Mouse (Mus musculus) MEL (cell line): ENCODE data around the gene Ccdc146. TPM values are rescaled to one million over a fixed set of nuclear protein-coding genes. Genes with fewer than 3 reads are reported as not detected.

ENCODE experiments used
- DNase-seq: peaks from one replicate; pipeline ENCODE4 v3.0.0; 2011; ENCODE audit warnings: low read depth, low spot score
- H3K27ac ChIP-seq: 2 replicates; pipeline ENCODE4 v1.5.1; 2012; ENCODE audit warnings: low read depth, mild to moderate bottlenecking, control low read depth, low read length, moderate library complexity; ENCODE audit not compliant: control insufficient read depth
- H3K27me3 ChIP-seq, 2 experiments: fragments of 150-350 bp in 1 of 2; sonication (generic) in 1 of 2; 2 replicates each; pipeline ENCODE4 v1.6.1; 2012; ENCODE audit warnings: low read length in 2 of 2, mild to moderate bottlenecking in 2 of 2, improper control_type of control experiment in 1 of 2, moderate library complexity in 1 of 2; ENCODE audit not compliant: insufficient read depth in 2 of 2, control insufficient read depth in 1 of 2
- H3K36me3 ChIP-seq, 2 experiments: 2 replicates each; pipeline ENCODE4 v1.6.1; 2012 to 2014; ENCODE audit warnings: low read length in 2 of 2, improper control_type of control experiment in 1 of 2, inconsistent platforms in 1 of 2, mild to moderate bottlenecking in 1 of 2; ENCODE audit not compliant: insufficient read depth in 2 of 2, control insufficient read depth in 1 of 2
- H3K4me1 ChIP-seq, 2 experiments: fragments of 150-350 bp in 1 of 2; sonication (generic) in 1 of 2; 2 replicates each; pipeline ENCODE4 v1.6.1; 2012; ENCODE audit warnings: low read length in 2 of 2, improper control_type of control experiment in 1 of 2, mild to moderate bottlenecking in 1 of 2; ENCODE audit not compliant: insufficient read depth in 2 of 2, control insufficient read depth in 1 of 2
- H3K4me3 ChIP-seq, 2 experiments: fragments of 150-350 bp in 1 of 2; sonication (generic) in 1 of 2; 2 replicates each; pipeline ENCODE4 v1.5.1; 2012; ENCODE audit warnings: low read depth in 2 of 2, low read length in 2 of 2, mild to moderate bottlenecking in 2 of 2, moderate library complexity in 2 of 2, control low read depth in 1 of 2, improper control_type of control experiment in 1 of 2; ENCODE audit not compliant: control insufficient read depth in 1 of 2, insufficient read depth in 1 of 2
- H3K79me2 ChIP-seq: 2 replicates; pipeline ENCODE4 v1.6.1; 2012; ENCODE audit warnings: mild to moderate bottlenecking, low read length, moderate library complexity; ENCODE audit not compliant: control insufficient read depth, poor library complexity, insufficient read depth
- H3K9ac ChIP-seq: 2 replicates; pipeline ENCODE4 v1.6.1; 2012; ENCODE audit warnings: low read depth, mild to moderate bottlenecking, control low read depth, low read length, moderate library complexity; ENCODE audit not compliant: control insufficient read depth, poor library complexity, severe bottlenecking
- H3K9me3 ChIP-seq: fragments of 150-350 bp; sonication (generic); replicated peaks from 2 replicates; pipeline ENCODE4 v1.6.1; 2012; ENCODE audit warnings: mild to moderate bottlenecking, low read length, improper control_type of control experiment, moderate library complexity; ENCODE audit not compliant: insufficient read depth
- BHLHE40 ChIP-seq: IDR thresholded peaks from 2 replicates; pipeline ENCODE4 v1.6.1; 2012; ENCODE audit warnings: low read depth, mild to moderate bottlenecking, inconsistent platforms, low read length, improper control_type of control experiment, borderline replicate concordance
- CHD1 ChIP-seq: IDR thresholded peaks from 2 replicates; pipeline ENCODE4 v1.6.1; 2012; ENCODE audit warnings: low read depth, mild to moderate bottlenecking, inconsistent platforms, low read length, improper control_type of control experiment
- CHD2 ChIP-seq: IDR thresholded peaks from 2 replicates; pipeline ENCODE4 v1.6.1; 2011; ENCODE audit warnings: low read length, improper control_type of control experiment
- CTCF ChIP-seq, 3 experiments: IDR thresholded peaks in 2 of 3; conservative IDR thresholded peaks in 1 of 3; 2 replicates each; pipeline ENCODE4 v1.5.1; 2011 to 2012; ENCODE audit warnings: low read length in 3 of 3, low read depth in 2 of 3, mild to moderate bottlenecking in 2 of 3, improper control_type of control experiment in 1 of 3, inconsistent platforms in 1 of 3, mixed read lengths in 1 of 3, moderate library complexity in 1 of 3; ENCODE audit not compliant: control insufficient read depth in 1 of 3, insufficient read depth in 1 of 3, poor library complexity in 1 of 3, severe bottlenecking in 1 of 3
- ELF1 ChIP-seq: IDR thresholded peaks from 2 replicates; pipeline ENCODE4 v1.6.1; 2014; ENCODE audit warnings: low read depth, mild to moderate bottlenecking, inconsistent platforms, low read length, improper control_type of control experiment, moderate library complexity
- EP300 ChIP-seq, 2 experiments: IDR thresholded peaks; 2 replicates each; pipeline ENCODE4 v1.6.1; 2011; ENCODE audit warnings: improper control_type of control experiment in 2 of 2, low read length in 2 of 2, low read depth in 1 of 2, mild to moderate bottlenecking in 1 of 2
- ETS1 ChIP-seq: IDR thresholded peaks from 2 replicates; pipeline ENCODE4 v1.6.1; 2012; ENCODE audit warnings: low read depth, mild to moderate bottlenecking, inconsistent platforms, low read length, improper control_type of control experiment, moderate library complexity
- GATA1 ChIP-seq: IDR thresholded peaks from 2 replicates; pipeline ENCODE4 v1.6.1; 2011; ENCODE audit warnings: low read depth, low read length, improper control_type of control experiment
- KAT2A ChIP-seq: conservative IDR thresholded peaks from 2 replicates; pipeline ENCODE4 v1.6.1; 2012; ENCODE audit warnings: low read depth, low read length, improper control_type of control experiment, inconsistent platforms
- MAZ ChIP-seq: IDR thresholded peaks from 2 replicates; pipeline ENCODE4 v1.6.1; 2012; ENCODE audit warnings: low read depth, mild to moderate bottlenecking, inconsistent platforms, low read length, improper control_type of control experiment
- MXI1 ChIP-seq: IDR thresholded peaks from 2 replicates; pipeline ENCODE4 v1.6.1; 2011; ENCODE audit warnings: mild to moderate bottlenecking, low read depth, low read length, improper control_type of control experiment
- MYB ChIP-seq: IDR thresholded peaks from 2 replicates; pipeline ENCODE4 v1.6.1; 2011; ENCODE audit warnings: mild to moderate bottlenecking, low read depth, low read length, improper control_type of control experiment
- NELFE ChIP-seq: IDR thresholded peaks from 2 replicates; pipeline ENCODE4 v1.6.1; 2011; ENCODE audit warnings: low read depth, low read length, improper control_type of control experiment
- NRF1 ChIP-seq: IDR thresholded peaks from 2 replicates; pipeline ENCODE4 v1.6.1; 2014; ENCODE audit warnings: low read depth, mild to moderate bottlenecking, inconsistent platforms, low read length, improper control_type of control experiment, moderate library complexity; ENCODE audit not compliant: poor library complexity, insufficient read depth, severe bottlenecking
- POLR2AphosphoS2 ChIP-seq: IDR thresholded peaks from 2 replicates; pipeline ENCODE4 v1.6.1; 2011; ENCODE audit warnings: low read length, improper control_type of control experiment
- POLR2AphosphoS5 ChIP-seq: IDR thresholded peaks from 2 replicates; pipeline ENCODE4 v1.6.1; 2012; ENCODE audit warnings: low read depth, borderline replicate concordance, mild to moderate bottlenecking, inconsistent platforms, low read length, moderate library complexity, mixed read lengths
- RCOR1 ChIP-seq: IDR thresholded peaks from 2 replicates; pipeline ENCODE4 v1.6.1; 2012; ENCODE audit warnings: low read depth, mild to moderate bottlenecking, inconsistent platforms, low read length, improper control_type of control experiment
- SIN3A ChIP-seq: IDR thresholded peaks from 2 replicates; pipeline ENCODE4 v1.6.1; 2012; ENCODE audit warnings: low read length, improper control_type of control experiment, inconsistent platforms
- SMC3 ChIP-seq: IDR thresholded peaks from 2 replicates; pipeline ENCODE4 v1.6.1; 2011; ENCODE audit warnings: low read depth, low read length, improper control_type of control experiment
- TAL1 ChIP-seq: IDR thresholded peaks from 2 replicates; pipeline ENCODE4 v1.6.1; 2012; ENCODE audit warnings: mild to moderate bottlenecking, inconsistent platforms, low read length, moderate library complexity, mixed read lengths
- TBP ChIP-seq: IDR thresholded peaks from 2 replicates; pipeline ENCODE4 v1.8.0; 2011; ENCODE audit warnings: low read depth, low read length, improper control_type of control experiment
- TCF12 ChIP-seq: IDR thresholded peaks from 2 replicates; pipeline ENCODE4 v1.6.1; 2014; ENCODE audit warnings: low read depth, mild to moderate bottlenecking, inconsistent platforms, low read length, improper control_type of control experiment, moderate library complexity
- UBTF ChIP-seq: IDR thresholded peaks from 2 replicates; pipeline ENCODE4 v1.6.1; 2012; ENCODE audit warnings: low read depth, mild to moderate bottlenecking, inconsistent platforms, low read length, improper control_type of control experiment, moderate library complexity, borderline replicate concordance; ENCODE audit not compliant: insufficient read depth
- USF2 ChIP-seq, 2 experiments: IDR thresholded peaks; 2 replicates each; pipeline ENCODE4 v1.6.1; 2011 to 2012; ENCODE audit warnings: improper control_type of control experiment in 2 of 2, low read length in 2 of 2, borderline replicate concordance in 1 of 2, inconsistent platforms in 1 of 2, low read depth in 1 of 2, mild to moderate bottlenecking in 1 of 2; ENCODE audit not compliant: insufficient read depth in 1 of 2
- ZNF384 ChIP-seq: IDR thresholded peaks from 2 replicates; pipeline ENCODE4 v1.6.1; 2012; ENCODE audit warnings: low read depth, mild to moderate bottlenecking, inconsistent platforms, low read length, improper control_type of control experiment
- polyA plus RNA-seq, 2 experiments: library from polyadenylated mRNA; stranded (reverse) in 1 of 2; unstranded in 1 of 2; fragments of >175 nt in 1 of 2; fragments of >200 nt in 1 of 2; gene quantifications; 2 replicates each; pipeline versions ENCODE4 v1.2.1 to v1.2.4; 2012; ENCODE audit warnings: low replicate concordance in 2 of 2, low read depth in 1 of 2; ENCODE audit not compliant: insufficient read length in 2 of 2, insufficient read depth in 1 of 2, missing spikeins in 1 of 2
- total RNA-seq: library from RNA; depleted of rRNA; stranded (reverse); fragments of 300-350 nt; gene quantifications from 2 replicates; pipeline ENCODE4 v1.2.3, GENCODE M21; 2012

Ccdc146 gene
- total and polyA plus RNA-seq, 3 experiments, result 0.35 to 0.45 TPM; not detected in 1

DNA sequence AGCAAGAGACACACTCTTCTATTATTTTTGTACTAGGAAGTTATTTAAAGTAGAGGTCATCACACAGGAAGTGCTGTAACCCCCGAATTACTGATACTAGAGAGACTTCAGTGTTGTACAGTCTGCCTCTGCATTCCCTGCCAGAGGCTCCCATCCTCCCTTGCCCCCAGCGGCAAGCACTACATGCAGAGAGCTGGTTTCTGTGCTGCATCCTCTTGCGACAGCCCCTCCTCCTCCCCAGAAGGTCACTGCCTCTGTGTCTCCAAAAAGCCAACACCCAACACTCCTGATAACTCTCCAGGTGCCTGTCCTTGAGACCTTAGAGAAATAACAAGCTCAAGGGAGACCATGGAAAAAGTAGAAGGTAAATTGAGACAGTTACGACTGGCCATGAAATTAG, 167.4 kb downstream of the Ccdc146 start:
- H3K4me1 ChIP-seq, result peaks cover 6 to 13% of the 10 kb centered on the region in 2 experiments
- no peak overlapping the region; the same call in 1 of the 2 replicates for H3K27ac ChIP-seq
- peak; percentile 31 for DNase-seq
- H3K36me3 ChIP-seq, result peaks cover 0 to 21% of the 10 kb centered on the region in 2 experiments; a peak in 2 of 4 replicates
- H3K79me2 ChIP-seq, result no peaks in the 10 kb centered on the region
- H3K9ac ChIP-seq, result no peak overlapping the region
- TF ChIP-seq TAL1, result no peak
- TF ChIP-seq USF2 (IDR thresholded peaks at IDR 0.05; ENCODE audit: borderline replicate concordance in 1 of 2, insufficient read depth in 1 of 2, low read depth in 1 of 2, low read length in 2 of 2), result no peak
- TF ChIP-seq TBP, result no peak
- no peak for TF ChIP-seq TCF12
- TF ChIP-seq MYB, result no peak
- no peak for TF ChIP-seq KAT2A
- no peak for TF ChIP-seq POLR2AphosphoS5
- TF ChIP-seq MXI1, result no peak
- TF ChIP-seq ELF1, result no peak
- no peak for TF ChIP-seq CHD2
- TF ChIP-seq CHD1, result no peak
- no peak for TF ChIP-seq SIN3A
- no peak for TF ChIP-seq MAZ
- TF ChIP-seq, all 39 proteins: peak for 0
- H3K27me3 ChIP-seq, result no peaks in the 10 kb centered on the region
- H3K4me3 ChIP-seq, result no peak overlapping the region
- H3K9me3 ChIP-seq, result no peaks in the 10 kb centered on the region

DNA sequence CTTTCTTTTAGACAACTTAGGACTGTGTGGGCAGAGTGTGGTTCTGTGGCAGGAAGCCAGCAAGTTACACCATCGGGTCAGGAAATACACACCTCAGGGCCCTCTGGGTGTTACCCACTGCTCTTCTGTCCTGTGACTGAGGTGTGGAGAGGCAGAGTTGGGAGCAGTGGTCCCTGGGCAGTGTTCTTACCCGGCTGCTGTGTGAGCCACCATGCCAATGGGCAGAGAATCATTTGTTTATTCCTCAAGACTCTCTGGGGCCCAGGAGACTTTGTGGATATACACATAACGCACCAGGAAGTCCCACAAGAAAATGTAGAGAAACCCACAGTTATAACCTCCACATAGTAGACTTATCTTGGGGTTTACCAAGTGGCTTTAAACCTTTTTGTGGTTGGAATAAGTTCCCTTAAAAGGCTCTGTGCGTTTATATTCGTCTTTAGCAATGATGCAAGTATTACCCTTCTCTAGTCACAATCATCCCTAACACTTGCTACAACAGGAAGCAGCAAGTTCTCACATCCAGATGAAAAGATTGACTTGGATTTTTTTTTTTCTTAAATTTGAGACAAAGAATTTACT, 168.8 kb downstream of the Ccdc146 start:
- no peaks in the 10 kb centered on the region for H3K79me2 ChIP-seq
- no peaks in the 10 kb centered on the region for H3K27me3 ChIP-seq
- DNase-seq, result peak; percentile 85
- H3K36me3 ChIP-seq, result peaks cover 0 to 18% of the 10 kb centered on the region in 2 experiments; a peak in 2 of 4 replicates
- TF ChIP-seq BHLHE40 (no peak), NRF1 (no peak), ETS1 (peak; percentile 82), SMC3 (no peak; the same call in 1 of the 2 replicates), SIN3A (no peak; the same call in 1 of the 2 replicates), UBTF (no peak), EP300 (IDR thresholded peaks at IDR 0.05; ENCODE audit: low read depth in 1 of 2, low read length in 2 of 2) (peak; percentile 80 to 83), POLR2AphosphoS5 (no peak), RCOR1 (peak; percentile 70), NELFE (no peak), GATA1 (peak; percentile 69), MAZ (no peak), TBP (no peak), TAL1 (peak; percentile 46; the same call in 1 of the 2 replicates), TCF12 (peak; percentile 67), CTCF (IDR thresholded peaks at IDR 0.05 in 2 of 3, conservative IDR thresholded peaks at IDR 0.05 in 1 of 3; ENCODE audit: control insufficient read depth in 1 of 3, insufficient read depth in 1 of 3, low read depth in 2 of 3, low read length in 3 of 3, poor library complexity in 1 of 3, severe bottlenecking in 1 of 3) (no peak), ZNF384 (peak; percentile 77; the same call in 1 of the 2 replicates), ELF1 (peak; percentile 59; the same call in 1 of the 2 replicates), POLR2AphosphoS2 (no peak), MYB (0 out of 2 replicates have a peak, but pooled peaks have one; percentile 47)
- H3K9me3 ChIP-seq, result no peaks in the 10 kb centered on the region
- peaks cover 6 to 7% of the 10 kb centered on the region in 2 experiments for H3K4me1 ChIP-seq
- peak overlapping the region; percentile 20 for H3K9ac ChIP-seq
- H3K27ac ChIP-seq, result peak overlapping the region; percentile 78
- H3K4me3 ChIP-seq, result peak overlapping the region in 1 of 2 experiments; percentile 8; a peak in 1 of 4 replicates
